Mouse (Mus musculus): ENCODE results near the gene Sgms1.

Sgms1 gene

DNA sequence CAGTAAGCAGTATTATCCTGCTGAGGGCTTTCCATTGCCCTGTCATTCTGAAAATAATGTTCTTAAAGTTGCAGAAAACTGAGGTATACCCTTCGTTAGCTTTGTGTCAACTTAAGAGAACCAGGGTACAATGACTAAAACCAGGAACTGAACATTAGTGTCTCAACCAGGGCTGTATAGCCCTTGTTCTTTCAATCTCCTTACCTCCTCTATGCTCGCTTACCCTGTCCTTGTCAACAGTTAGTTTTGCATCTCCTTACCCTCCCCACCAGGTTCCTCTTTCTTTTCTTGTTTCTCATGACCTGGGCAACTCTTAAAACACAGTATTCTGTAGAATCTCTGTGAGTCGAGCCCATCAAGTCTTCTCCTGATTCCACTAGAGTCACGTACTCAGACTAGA lies 206.5 kb downstream of the Sgms1 start:
- DNase-seq (ENCODE audit: low read depth in 1 of 2, low spot score in 2 of 2), result no peak

- DNase-seq (ENCODE audit: low read depth in 1 of 2, low spot score in 2 of 2), result no peak
These were observed 207.0 kb downstream of the Sgms1 start for GRCm38 (mm10) chr19:32182471-32182870.

DNA sequence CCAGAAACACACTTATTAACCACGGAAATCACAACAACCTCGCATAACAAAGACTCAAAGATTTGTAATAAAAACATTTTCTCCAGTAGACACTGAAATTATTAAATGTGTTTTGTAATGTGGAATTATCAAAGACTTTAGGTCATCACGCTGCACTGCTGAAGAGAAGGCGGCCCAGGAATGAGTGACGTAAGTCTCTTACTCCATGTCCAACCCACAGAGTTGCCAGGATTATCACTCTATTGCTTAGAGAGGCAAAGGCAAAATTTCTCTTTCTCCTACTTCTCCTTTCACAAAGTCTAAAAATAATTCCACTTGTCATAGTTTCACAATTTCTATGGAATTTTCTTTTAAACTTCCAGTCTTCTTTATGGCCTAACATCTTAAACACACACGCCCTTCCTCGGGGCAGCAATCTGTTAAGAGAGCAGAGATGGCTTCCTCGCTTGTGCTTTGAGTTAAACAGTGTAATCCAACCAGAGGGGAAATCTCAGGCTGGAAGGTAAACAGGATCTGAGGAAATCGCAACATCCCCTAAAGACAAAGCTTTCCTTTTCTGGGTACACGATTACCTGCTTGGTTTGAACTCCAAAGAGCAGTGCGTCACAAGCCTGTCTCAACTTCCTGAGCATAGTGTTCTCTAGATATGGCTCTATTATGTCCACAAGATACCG lies 207.7 kb downstream of the Sgms1 start:
- no peak for DNase-seq (ENCODE audit: low read depth in 1 of 2, low spot score in 2 of 2)

- peak; percentile 51 to 72 for DNase-seq (ENCODE audit: low read depth in 1 of 2, low spot score in 2 of 2)
These were observed 208.5 kb downstream of the Sgms1 start for GRCm38 (mm10) chr19:32180756-32181674.

GRCm38 (mm10) chr19:32179978-32180413 lies 209.5 kb downstream of the Sgms1 start:
- no peak for DNase-seq (ENCODE audit: low read depth in 1 of 2, low spot score in 2 of 2)

GRCm38 (mm10) chr19:32179514-32179913 lies 210.0 kb downstream of the Sgms1 start:
- no peak for DNase-seq (ENCODE audit: low read depth in 1 of 2, low spot score in 2 of 2)

- DNase-seq (ENCODE audit: low read depth in 1 of 2, low spot score in 2 of 2), result no peak
These were observed 211.4 kb downstream of the Sgms1 start for GRCm38 (mm10) chr19:32178161-32178560.

DNA sequence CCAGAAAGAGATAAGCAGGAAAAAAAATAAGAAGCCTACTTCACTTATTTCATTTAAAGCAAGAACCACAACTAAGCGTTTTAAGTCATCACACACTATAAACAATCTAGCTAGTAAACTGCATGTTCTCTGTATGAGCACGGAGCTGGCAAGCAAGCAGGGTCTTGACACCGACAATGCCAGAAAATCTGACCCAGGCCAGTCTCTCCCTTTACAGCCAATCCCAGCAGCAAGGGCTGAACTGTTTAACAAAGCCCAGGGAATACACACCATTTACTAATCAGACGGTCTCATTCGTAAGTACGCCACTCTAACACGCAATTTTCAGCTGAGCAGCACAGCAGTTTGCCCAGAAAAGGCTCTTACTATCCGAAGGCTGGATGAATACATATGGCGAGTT lies 213.1 kb downstream of the Sgms1 start:
- DNase-seq (ENCODE audit: low read depth in 1 of 2, low spot score in 2 of 2), result no peak

DNA sequence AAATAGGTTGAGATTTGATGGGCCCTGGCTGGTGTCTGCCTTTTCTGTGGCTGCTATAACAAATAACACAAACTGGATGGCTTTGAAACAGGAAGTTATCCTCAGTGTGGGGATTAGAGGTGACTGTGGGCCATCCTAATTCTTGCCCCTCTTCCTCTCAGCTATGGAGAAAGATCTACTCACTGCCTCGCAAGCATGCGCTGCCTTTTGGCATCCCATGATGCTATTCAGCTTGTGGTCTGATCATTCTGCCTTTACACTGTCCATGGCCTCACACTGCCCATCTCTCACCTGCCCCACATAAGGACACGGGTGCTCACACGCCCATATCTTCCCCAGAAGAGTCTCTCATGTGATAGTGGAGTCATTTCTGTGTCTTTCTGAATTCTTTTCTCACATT lies 213.5 kb downstream of the Sgms1 start:
- DNase-seq (ENCODE audit: low read depth in 1 of 2, low spot score in 2 of 2), result no peak

GRCm38 (mm10) chr19:32175013-32175412 lies 214.5 kb downstream of the Sgms1 start:
- no peak for DNase-seq (ENCODE audit: low read depth in 1 of 2, low spot score in 2 of 2)

DNA sequence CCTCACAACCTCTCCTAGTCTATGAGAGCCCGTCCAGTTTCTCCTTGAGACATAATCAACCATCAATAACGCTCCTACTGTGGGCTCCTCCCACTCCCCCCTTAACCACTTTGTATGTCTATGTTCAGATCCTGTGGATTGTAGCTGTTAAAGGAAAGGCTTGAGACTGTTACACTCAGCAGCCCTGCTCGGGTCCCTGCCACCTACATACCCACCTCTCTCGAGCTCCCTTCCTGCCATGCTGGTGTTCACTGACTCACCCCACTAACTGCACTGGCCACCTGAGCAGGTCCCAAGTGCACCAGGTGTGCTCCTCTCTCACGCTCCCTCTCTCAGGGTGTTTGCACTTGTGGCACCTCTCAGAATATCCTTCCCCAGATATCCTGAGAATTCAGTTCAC lies 215.0 kb downstream of the Sgms1 start:
- no peak for DNase-seq (ENCODE audit: low read depth in 1 of 2, low spot score in 2 of 2)

GRCm38 (mm10) chr19:32173522-32174184 lies 215.9 kb downstream of the Sgms1 start:
- no peak for DNase-seq (ENCODE audit: low read depth in 1 of 2, low spot score in 2 of 2)

DNA sequence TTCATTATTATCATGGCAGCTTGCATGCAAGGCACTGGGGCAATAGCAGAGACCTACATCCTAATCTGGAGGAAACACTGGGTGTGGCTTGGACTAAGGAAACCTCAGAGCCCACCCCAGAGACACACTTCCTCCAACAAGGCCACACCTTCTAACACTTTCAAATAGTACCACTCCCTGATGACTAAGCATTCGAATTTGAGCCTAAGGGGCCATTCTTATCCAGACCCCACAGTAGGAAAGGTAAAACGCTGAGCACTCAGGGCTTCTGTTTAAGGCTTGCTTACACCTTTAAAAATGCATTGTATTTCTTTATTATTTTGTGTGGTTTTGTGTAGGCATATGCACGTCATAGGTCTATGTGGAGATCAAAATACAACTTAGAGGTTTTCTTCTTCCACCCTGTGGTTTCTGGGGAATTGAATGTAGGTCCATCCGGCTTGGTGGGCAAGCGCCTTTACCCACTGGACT lies 217.0 kb downstream of the Sgms1 start:
- DNase-seq (ENCODE audit: low read depth in 1 of 2, low spot score in 2 of 2), result peak; percentile 48

DNA sequence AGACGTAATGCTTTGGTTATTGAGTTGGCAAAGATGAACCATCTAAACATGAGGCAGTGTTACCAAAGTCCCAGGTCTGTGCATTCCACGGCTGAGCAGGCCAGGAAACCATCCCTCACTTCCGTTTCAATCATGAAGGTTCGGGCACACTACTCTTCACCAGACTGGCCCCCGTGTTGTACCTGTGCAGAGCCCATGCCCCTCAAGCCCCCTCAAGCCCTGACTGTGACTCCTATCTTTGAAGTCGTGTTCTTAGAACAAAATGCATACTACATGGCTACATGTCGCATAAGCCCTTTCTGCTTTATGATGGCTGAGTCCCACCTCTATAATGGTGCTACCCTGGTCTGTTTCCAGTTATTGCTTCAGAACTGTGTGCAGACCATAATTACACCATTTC lies 217.5 kb downstream of the Sgms1 start:
- no peak for DNase-seq (ENCODE audit: low read depth in 1 of 2, low spot score in 2 of 2)

- peak in 1 of 2 experiments; percentile 54 for DNase-seq (ENCODE audit: low read depth in 1 of 2, low spot score in 2 of 2)
These were observed 219.6 kb downstream of the Sgms1 start for GRCm38 (mm10) chr19:32169634-32170540.

- DNase-seq (ENCODE audit: low read depth in 1 of 2, low spot score in 2 of 2), result no peak
These were observed 221.5 kb downstream of the Sgms1 start for GRCm38 (mm10) chr19:32168031-32168430.

GRCm38 (mm10) chr19:32166823-32167605 lies 222.5 kb downstream of the Sgms1 start:
- no peak for DNase-seq (ENCODE audit: low read depth in 1 of 2, low spot score in 2 of 2)

GRCm38 (mm10) chr19:32165711-32166110 lies 223.8 kb downstream of the Sgms1 start:
- DNase-seq (ENCODE audit: low read depth in 1 of 2, low spot score in 2 of 2), result no peak

- DNase-seq (ENCODE audit: low read depth in 1 of 2, low spot score in 2 of 2), result no peak
These were observed 225.4 kb downstream of the Sgms1 start for GRCm38 (mm10) chr19:32164128-32164527.

DNA sequence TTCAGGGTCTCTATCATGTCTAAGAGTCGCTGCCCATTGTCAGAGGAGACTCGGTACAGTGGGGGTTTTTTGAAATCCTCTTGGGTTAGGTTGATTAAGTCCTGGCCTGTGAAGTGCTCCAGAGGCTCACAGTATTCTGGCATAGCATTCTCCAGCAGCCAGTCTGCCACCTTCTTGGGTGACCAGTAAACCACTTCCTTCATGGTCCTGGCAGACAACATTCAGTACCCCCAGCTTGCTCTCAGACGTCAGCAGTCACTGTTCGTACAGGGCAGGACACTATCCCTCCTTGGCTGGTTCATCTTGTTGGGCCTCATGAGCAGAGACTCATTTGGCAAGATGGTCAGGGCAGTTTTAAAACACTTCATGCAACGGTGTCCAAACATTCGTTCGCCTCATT lies 229.6 kb downstream of the Sgms1 start:
- DNase-seq (ENCODE audit: low read depth in 1 of 2, low spot score in 2 of 2), result no peak

All from monocyte, adult 2 months (primary cell).